Mouse (Mus musculus): ENCODE data around the gene Pgs1. TPM values are rescaled to one million over a fixed set of nuclear protein-coding genes. Genes with fewer than 3 reads are reported as not detected.
A peak's percentile ranks its signal among the peaks of the same experiment; 100 is the strongest.

Gene Pgs1
- polyA plus RNA-seq, 1 experiment from 2014 or later: 43.8 TPM

DNA sequence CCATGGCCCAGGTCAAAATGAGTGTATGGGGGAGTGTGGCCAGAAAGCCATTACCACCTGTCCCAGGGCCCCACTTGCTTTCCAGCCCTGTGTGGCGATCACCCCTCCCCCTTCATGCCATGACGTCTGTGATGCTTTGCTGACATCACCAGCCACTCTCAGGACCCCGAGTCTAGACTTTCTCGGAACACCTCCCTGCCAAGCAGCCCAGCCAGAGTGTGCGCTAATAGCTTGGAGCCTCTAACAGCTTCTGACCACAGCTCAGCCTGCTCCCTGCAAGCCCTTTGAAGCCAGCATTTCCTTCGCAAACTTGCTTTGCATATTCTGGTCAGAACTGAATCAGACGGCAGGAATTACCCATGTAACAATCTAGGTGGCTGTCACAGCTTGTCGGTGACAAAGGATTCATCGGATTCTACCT lies 20.5 kb upstream of the Pgs1 start:
- Histone ChIP-seq H3K4me1 (peaks cover 93% of the 10 kb centered on the region), H3K4me3 (peak overlapping the region; percentile 23), H3K9me3 (no peaks in the 10 kb centered on the region)

DNA sequence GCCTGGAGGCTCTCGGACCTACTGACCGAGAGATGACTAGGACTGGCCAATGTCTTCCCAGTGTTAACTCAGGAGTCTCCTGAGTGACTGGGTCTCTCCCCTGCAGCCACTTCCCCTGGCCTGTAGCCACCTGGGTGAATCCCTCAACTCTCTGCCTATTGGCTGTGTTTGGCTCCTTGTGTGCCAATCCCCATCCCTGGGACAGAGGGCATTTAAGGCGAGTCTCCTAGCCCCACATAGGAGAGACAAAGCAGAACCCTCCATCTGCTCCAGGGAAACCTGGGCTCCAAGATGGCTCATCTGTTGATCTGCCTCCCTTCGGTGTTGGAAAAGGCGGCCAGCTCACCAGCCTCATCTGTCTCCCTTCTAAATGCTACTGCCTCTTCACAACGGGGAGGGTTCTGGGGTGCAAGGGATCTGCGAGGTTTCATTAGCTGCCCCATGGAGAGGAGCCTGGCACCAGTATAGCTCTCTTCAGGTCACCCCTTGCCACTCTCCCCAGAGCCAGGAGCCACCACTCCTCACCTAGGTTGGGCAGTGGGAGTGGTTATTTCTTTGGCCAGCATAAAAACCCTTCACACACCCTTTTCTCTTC lies 19.5 kb upstream of the Pgs1 start:
- Histone ChIP-seq H3K4me3 (peak overlapping the region; percentile 72), H3K27ac (peak overlapping the region; percentile 40), H3K4me1 (peaks cover 96% of the 10 kb centered on the region), H3K36me3 (replicated peaks) (peaks cover 24% of the 10 kb centered on the region), H3K27me3 (ENCODE audit: poor library complexity, severe bottlenecking) (peaks cover 62% of the 10 kb centered on the region), H3K9me3 (no peaks in the 10 kb centered on the region)
- no peak for DNase-seq (ENCODE audit: extremely low spot score, low spot score)
- WGBS: 27% methylated on average over 7 of the region's 7 CpGs

More for the DNA sequence above, 20.5 kb upstream of the Pgs1 start:
- H3K27ac ChIP-seq: peak overlapping the region; percentile 87; the same call in 1 of the 2 replicates
- 11% methylated on average over 9 of the region's 9 CpGs for WGBS
- H3K27me3 ChIP-seq (ENCODE audit: poor library complexity, severe bottlenecking): peaks cover 54% of the 10 kb centered on the region
- DNase-seq (ENCODE audit: extremely low spot score, low spot score): no peak
- peaks cover 24% of the 10 kb centered on the region for H3K36me3 ChIP-seq (replicated peaks)

DNA sequence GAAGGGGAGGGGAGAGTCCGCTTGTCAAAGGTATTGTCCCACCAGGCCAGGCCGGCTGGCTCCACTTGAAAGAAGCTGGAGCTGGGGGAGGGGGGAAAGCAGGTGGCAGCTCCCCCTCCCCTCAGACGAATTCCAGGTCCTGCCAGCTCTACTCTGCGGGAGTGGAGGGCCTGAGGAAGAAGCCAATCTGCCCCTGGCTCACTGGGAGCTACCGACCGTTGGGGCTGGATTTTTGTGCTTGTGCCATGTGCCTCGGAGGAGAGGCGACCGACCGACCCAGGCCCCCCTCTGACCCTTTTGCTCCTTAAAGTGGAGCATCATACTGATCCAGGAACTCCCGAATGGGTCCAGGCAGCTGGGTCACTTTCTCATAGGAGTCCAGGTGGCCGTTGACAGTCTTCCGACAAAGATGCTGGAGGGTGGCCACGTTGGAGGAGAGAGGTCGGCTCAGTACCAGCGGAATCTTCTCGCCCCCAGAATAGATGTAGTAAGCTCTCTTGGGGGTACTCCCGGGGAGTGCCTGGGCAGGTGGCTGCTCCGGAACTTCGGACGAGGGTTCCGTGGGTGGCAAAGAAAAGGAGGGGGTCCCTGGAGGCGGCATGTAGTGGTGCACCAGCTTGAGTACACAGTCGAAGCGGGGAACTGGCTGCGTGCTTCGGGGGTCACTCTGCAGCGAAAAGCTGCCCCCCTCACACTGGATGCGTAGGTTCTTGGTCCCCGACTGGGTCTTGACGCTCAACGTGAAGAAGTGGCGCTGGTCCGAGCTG lies 18.7 kb upstream of the Pgs1 start:
- H3K4me1 ChIP-seq: peaks cover 96% of the 10 kb centered on the region
- WGBS: 3% methylated on average over 34 of the region's 34 CpGs
- DNase-seq (ENCODE audit: extremely low spot score, low spot score): no peak
- H3K9me3 ChIP-seq: no peaks in the 10 kb centered on the region
- peaks cover 67% of the 10 kb centered on the region for H3K27me3 ChIP-seq (ENCODE audit: poor library complexity, severe bottlenecking)
- H3K27ac ChIP-seq: peak overlapping the region; percentile 92
- H3K4me3 ChIP-seq: peak overlapping the region; percentile 72
- peaks cover 24% of the 10 kb centered on the region for H3K36me3 ChIP-seq (replicated peaks)

DNA sequence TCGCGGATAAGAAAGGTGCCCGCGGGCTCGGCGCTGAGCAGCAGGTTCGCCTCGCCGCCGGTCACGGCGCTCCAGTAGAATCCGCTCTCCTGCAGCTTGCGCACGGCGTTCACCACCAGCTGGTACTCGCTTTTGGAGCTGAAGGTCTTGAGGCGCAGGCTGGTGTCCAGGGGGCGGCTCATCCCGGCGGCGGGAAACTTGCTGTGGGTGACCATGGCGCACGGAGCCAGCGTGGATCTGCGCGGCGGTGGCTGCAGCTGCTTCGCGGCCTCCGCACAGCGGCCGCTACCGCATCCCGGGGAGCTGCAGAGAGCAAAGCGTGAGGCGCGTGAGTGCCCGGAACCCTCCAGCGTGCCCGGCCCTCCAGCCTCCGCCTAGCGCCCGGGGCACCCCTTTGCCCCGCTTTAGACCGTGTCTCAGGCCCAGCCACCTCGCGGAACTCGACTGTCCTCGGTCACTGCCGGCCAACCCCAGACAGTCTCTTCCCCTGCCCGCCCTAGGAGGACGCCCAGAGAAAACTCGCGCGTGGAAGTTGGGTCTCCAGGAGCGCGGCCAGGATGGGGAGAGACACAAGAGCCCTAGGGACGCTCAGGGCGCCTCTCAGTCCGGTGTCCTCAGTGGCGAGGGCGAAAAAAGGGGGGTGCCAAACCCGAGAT lies 17.9 kb upstream of the Pgs1 start:
- under 1% methylated on average over 64 of the region's 64 CpGs for WGBS
- H3K4me1 ChIP-seq: peaks cover 96% of the 10 kb centered on the region
- peak overlapping the region; percentile 72 for H3K4me3 ChIP-seq
- peaks cover 24% of the 10 kb centered on the region for H3K36me3 ChIP-seq (replicated peaks)
- peak overlapping the region; percentile 92 for H3K27ac ChIP-seq
- H3K27me3 ChIP-seq (ENCODE audit: poor library complexity, severe bottlenecking): peaks cover 73% of the 10 kb centered on the region
- DNase-seq (ENCODE audit: extremely low spot score, low spot score): peak; percentile 60
- H3K9me3 ChIP-seq: no peaks in the 10 kb centered on the region

DNA sequence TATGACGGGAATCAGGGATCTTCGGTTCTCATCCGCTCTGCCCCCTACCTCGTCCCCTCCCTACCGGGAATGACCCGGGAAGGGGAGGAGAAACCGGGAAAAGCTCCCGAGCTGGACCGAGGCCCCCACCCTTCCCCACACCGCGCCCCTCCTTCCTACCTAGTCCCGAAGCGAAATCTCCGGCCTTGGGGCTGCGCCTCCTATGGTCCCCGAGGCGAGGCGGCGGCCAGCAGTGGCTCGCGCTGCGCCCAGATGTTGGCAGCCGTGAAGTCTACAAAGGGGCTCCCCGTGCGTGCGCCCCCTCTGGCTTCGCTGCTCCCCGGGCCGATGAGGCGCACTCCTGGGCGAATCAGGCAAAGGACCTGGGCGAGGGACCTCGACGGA lies 17.4 kb upstream of the Pgs1 start:
- H3K4me1 ChIP-seq: peaks cover 96% of the 10 kb centered on the region
- H3K27me3 ChIP-seq (ENCODE audit: poor library complexity, severe bottlenecking): peaks cover 78% of the 10 kb centered on the region
- H3K9me3 ChIP-seq: no peaks in the 10 kb centered on the region
- H3K4me3 ChIP-seq: peak overlapping the region; percentile 72
- DNase-seq (ENCODE audit: extremely low spot score, low spot score): no peak
- under 1% methylated on average over 34 of the region's 34 CpGs for WGBS
- peak overlapping the region; percentile 92 for H3K27ac ChIP-seq
- H3K36me3 ChIP-seq (replicated peaks): peaks cover 24% of the 10 kb centered on the region

DNA sequence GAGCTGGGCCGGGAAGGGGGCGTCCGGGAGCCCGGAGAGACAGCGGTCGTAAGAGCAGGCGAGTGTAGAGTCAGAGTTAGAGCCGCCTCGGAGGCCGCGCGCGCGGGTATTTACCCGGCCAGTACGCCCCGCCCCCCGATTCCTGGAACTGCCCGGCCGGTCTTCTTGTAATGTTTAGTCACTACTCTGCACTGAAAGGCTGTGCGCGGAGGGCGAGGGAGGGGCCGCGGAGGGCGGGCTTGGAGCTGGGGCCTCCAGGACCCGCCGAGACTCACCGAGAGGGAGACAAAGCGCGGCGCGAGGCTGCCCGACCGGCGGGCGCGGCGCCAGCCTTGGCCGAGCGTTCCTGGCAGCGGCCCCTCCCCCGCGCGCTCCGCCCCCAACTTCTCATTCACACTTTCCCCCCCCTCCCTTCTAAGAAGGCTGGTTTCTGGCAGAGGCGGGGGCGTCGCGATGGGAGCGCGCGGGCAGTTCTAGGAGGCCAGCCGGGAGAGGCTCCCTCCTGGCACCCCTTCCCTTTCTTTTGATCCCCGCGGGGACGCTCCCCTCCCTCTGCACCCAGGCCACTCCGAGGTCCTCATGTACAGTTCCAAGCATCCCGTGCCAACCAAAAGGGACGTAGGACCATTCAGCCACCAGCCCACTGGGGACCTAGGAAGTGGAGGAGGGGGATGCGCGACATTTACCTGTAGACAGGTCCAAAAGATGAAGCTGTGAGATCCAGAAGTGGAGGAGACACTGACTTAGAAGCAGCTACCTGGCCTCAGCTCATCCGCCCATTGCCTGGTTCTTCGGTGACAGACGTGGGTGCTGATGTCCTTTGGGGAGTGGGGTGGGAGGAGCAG lies 16.8 kb upstream of the Pgs1 start:
- under 1% methylated on average over 65 of the region's 65 CpGs for WGBS
- H3K4me3 ChIP-seq: peak overlapping the region; percentile 72
- DNase-seq (ENCODE audit: extremely low spot score, low spot score): peak; percentile 97
- no peaks in the 10 kb centered on the region for H3K9me3 ChIP-seq
- H3K36me3 ChIP-seq (replicated peaks): peaks cover 24% of the 10 kb centered on the region
- peak overlapping the region; percentile 92 for H3K27ac ChIP-seq
- peaks cover 83% of the 10 kb centered on the region for H3K27me3 ChIP-seq (ENCODE audit: poor library complexity, severe bottlenecking)
- H3K4me1 ChIP-seq: peaks cover 96% of the 10 kb centered on the region

DNA sequence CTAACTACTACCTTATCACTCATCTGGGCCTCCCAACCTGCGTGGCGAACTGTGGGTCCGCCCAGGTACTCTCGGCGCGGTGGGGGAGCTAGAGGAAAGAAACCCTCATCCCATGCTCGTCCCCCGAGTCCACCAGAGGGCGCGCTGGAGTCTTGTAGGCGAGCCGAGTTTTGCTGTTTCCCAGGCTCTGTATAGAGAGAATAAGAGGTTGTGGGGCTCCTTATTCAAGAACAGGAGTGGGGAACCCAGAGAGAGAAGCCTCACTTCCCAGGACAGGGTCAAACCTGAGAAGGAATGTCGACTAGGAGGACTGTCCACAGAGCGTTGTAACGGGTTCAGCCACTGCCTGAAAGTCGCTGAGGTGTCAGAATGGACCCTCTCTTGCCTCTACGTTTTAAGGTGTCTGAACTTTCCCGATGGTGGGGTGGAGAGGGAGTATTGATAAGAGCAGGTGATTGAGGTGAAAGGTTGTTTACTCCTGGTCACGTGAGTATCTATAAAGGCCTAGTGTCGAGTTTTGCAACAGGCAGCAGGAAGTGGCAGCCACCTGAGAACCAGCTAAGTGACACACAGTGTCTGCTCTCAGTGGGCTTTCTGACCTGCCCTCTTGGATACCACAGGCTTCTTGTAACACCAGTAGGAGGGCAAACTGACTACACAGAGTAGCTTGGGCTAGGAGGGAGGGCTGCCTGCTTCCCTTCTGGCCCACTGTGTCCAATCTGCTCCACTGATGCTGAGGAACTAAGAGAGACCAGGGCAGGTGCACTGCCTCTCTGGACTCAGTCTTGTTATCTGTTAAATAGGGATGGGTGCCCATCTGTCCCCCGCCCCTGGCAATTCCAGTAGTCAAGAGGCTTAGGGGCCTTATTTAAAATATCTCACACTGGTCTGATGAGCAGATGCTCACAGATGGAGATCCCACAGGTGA lies 15.9 kb upstream of the Pgs1 start, which contains the start of gene Socs3:
Socs3 (minus strand) TSS at position 103 of the 928 bp plus-strand sequence.
- 12% methylated on average over 21 of the region's 21 CpGs for WGBS
- Histone ChIP-seq H3K27ac (peak within 1 kb of the TSS; percentile 92), H3K9me3 (no peaks in the 10 kb centered on the region), H3K27me3 (ENCODE audit: poor library complexity, severe bottlenecking) (peaks cover 82% of the 10 kb centered on the region), H3K4me3 (peak within 1 kb of the TSS; percentile 72), H3K4me1 (peaks cover 96% of the 10 kb centered on the region), H3K36me3 (replicated peaks) (peaks cover 24% of the 10 kb centered on the region)
- peak; percentile 93 for DNase-seq (ENCODE audit: extremely low spot score, low spot score)

DNA sequence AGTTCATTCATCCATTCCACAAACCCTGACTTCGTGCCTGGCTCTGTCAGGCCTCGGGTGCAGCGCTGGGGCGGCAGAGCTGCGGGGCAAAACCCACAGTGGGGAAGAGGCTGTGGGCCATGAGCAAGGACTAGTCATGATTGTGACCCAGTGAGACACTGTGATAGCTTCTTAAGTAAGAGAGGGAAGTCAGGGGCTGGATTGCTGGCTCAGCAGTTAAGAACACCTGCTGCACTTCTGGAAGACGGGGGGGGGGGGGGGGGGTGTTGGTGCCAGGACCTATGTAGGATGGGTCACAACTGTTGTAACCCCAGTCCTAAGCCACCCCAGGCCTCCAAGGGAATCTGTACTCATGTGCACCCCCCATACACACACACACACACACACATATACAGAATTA lies 15.0 kb upstream of the Pgs1 start:
- no peaks in the 10 kb centered on the region for H3K9me3 ChIP-seq
- no peak for DNase-seq (ENCODE audit: extremely low spot score, low spot score)
- peaks cover 96% of the 10 kb centered on the region for H3K4me1 ChIP-seq
- H3K36me3 ChIP-seq (replicated peaks): peaks cover 17% of the 10 kb centered on the region
- H3K4me3 ChIP-seq: no peak overlapping the region
- peaks cover 74% of the 10 kb centered on the region for H3K27me3 ChIP-seq (ENCODE audit: poor library complexity, severe bottlenecking)
- H3K27ac ChIP-seq: 0 out of 2 replicates have a peak overlapping the region, but pooled peaks have one; percentile 92
- WGBS: 71% methylated on average over 6 of the region's 6 CpGs

DNA sequence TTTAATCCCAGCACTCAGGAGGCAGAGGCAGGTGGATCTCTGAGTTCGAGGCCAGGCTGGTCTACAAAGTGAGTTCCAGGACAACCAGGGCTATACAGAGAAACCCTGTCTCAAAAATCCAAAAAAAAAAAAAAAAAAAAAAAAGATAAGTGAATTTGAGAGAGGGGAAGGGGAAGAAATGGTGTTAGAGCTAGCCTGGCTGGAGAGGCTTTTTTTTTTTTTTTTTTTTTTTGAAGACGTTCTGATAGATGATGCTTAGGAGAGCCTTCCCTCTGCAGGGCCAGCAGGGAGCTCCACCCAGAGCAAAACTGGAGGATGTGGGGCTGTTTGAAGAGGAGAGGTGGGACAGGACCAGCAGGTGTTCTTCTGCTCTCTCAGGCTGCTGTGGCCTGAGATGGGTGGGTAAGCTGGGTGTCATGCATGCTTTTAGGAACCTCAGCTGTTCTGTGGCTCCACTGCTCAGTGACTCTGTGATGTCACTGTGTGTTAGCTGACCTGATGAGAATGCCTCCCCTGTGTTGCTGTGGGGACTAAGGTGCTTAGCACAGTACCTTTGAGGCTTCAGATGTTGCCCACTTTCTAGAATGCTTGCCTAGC lies 14.3 kb upstream of the Pgs1 start:
- no peak for DNase-seq (ENCODE audit: extremely low spot score, low spot score)
- WGBS: 54% methylated on average over 2 of the region's 2 CpGs
- Histone ChIP-seq H3K4me3 (no peak overlapping the region), H3K27ac (peak overlapping the region; percentile 70), H3K9me3 (no peaks in the 10 kb centered on the region), H3K36me3 (replicated peaks) (peaks cover 11% of the 10 kb centered on the region), H3K27me3 (ENCODE audit: poor library complexity, severe bottlenecking) (peaks cover 74% of the 10 kb centered on the region), H3K4me1 (peaks cover 96% of the 10 kb centered on the region)

DNA sequence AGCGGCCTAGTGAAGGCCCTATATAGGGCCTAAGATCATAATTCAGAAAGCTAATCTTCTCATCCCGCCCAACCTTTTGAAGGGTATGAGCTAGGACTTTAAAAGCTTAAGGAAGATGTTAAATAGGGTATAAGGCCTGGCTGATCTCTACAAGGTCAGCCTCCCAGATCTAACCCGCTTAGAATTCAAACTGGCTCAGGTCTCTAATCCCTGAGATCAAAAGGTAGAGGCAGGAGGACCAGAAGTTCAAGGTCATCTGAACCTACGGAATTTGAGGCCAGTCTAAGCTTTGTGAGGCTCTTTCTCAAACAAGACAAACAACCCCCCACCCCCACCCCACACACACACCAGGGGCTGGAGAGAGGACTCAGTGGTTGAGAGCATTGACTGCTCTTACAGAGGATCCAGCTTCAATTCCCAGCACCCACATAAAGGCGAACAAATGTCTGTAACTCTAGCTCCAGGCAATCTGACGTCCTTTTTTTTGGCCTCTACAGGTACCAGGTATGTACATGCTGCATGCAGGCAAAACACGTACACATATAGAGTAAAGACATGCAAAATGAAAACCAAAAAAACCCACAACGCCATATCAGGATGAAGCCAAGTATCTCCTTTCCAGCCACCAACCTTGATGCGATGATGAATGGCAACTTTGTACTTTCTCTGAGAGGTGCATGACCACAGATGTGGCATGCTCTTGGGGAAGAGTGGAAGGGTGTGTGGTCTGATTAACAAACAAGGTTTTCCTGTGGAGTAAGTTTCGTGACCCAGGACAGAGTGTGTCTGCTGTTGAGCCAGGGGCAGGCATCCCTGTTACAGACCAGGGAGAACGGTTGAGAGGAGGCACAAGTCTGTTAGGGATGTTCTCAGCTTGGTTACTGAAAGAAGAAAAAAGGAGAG lies 13.2 kb upstream of the Pgs1 start:
- H3K27me3 ChIP-seq (ENCODE audit: poor library complexity, severe bottlenecking): peaks cover 69% of the 10 kb centered on the region
- H3K4me3 ChIP-seq: no peak overlapping the region
- no peaks in the 10 kb centered on the region for H3K36me3 ChIP-seq (replicated peaks)
- DNase-seq (ENCODE audit: extremely low spot score, low spot score): no peak
- 44% methylated on average over 11 of the region's 11 CpGs for WGBS
- peaks cover 90% of the 10 kb centered on the region for H3K4me1 ChIP-seq
- peak overlapping the region; percentile 92 for H3K27ac ChIP-seq
- no peaks in the 10 kb centered on the region for H3K9me3 ChIP-seq
